Mouse (Mus musculus) hindbrain, embryonic 16.5 days (tissue): Measurements from ENCODE around the gene Hsf2. TPM values are rescaled to one million over a fixed set of nuclear protein-coding genes. Genes with fewer than 3 reads are reported as not detected.
"Not testable (repeated sequence)": the region's sequence is repeated elsewhere in the genome, so short reads cannot be mapped to it uniquely, and the experiment has no call there.

Experiments
- ATAC-seq: fragments of 200-750 bp; cut with Nextera tagmentation; 2 replicates; pipeline ENCODE4 v1.8.0; 2017; ENCODE audit warnings: moderate TSS enrichment, moderate library complexity
- H3K27ac ChIP-seq: fragments of 300-500 bp; sonication (generic); 2 replicates; pipeline ENCODE4 v1.5.1; 2014; ENCODE audit warnings: low read depth, mild to moderate bottlenecking, control low read depth, low read length, moderate library complexity
- H3K27me3 ChIP-seq: fragments of 300-500 bp; sonication (generic); replicated peaks from 2 replicates; pipeline ENCODE4 v1.6.1; 2014; ENCODE audit warnings: low read length; ENCODE audit not compliant: control insufficient read depth, insufficient read depth
- H3K36me3 ChIP-seq: fragments of 300-500 bp; sonication (generic); 2 replicates; pipeline ENCODE4 v1.6.1; 2014; ENCODE audit warnings: mild to moderate bottlenecking, low read length, moderate library complexity, mixed read lengths; ENCODE audit not compliant: control insufficient read depth, insufficient read depth
- H3K4me1 ChIP-seq: fragments of 300-500 bp; sonication (generic); 2 replicates; pipeline ENCODE4 v1.6.1; 2014; ENCODE audit warnings: low read depth, low read length; ENCODE audit not compliant: control insufficient read depth, insufficient read depth
- H3K4me2 ChIP-seq: fragments of 300-500 bp; sonication (generic); 2 replicates; pipeline ENCODE4 v1.6.1; 2014; ENCODE audit warnings: mild to moderate bottlenecking, low read length, control low read depth, moderate library complexity
- H3K4me3 ChIP-seq: fragments of 300-500 bp; sonication (generic); 2 replicates; pipeline ENCODE4 v1.5.1; 2014; ENCODE audit warnings: mild to moderate bottlenecking, low read length, control low read depth, moderate library complexity
- H3K9ac ChIP-seq: fragments of 300-500 bp; sonication (generic); 2 replicates; pipeline ENCODE4 v1.6.1; 2014; ENCODE audit warnings: low read depth, mild to moderate bottlenecking, control low read depth, low read length, moderate library complexity
- H3K9me3 ChIP-seq: fragments of 300-500 bp; sonication (generic); 2 replicates; pipeline ENCODE4 v1.6.1; 2014; ENCODE audit warnings: mild to moderate bottlenecking, low read length, moderate library complexity; ENCODE audit not compliant: control insufficient read depth
- WGBS: fragments of 180-500 bp; shearing (Covaris S2); extraction: QIAGEN DNeasy Blood & Tissue Kit; methylation state at CpG from one replicate; pipeline ENCODE4 v1.1.7; 2014; 5-methylcytosine and 5-hydroxymethylcytosine counted together
- polyA plus RNA-seq: library from polyadenylated mRNA; unstranded; fragments of >200 nt; fragmentation: Nextera tagmentation; extraction: Ambion mirVana; gene quantifications from 2 replicates; pipeline ENCODE4 v1.2.1, GENCODE M21; 2015

Gene Hsf2
- polyA plus RNA-seq, 1 experiment from 2014 or later, result 35.6 TPM

GRCm38 (mm10) chr10:57515278-57515677 is 29.1 kb downstream of the Hsf2 start:
- peaks cover 40% of the 10 kb centered on the region for H3K36me3 ChIP-seq
- no peaks in the 10 kb centered on the region for H3K27me3 ChIP-seq
- H3K4me1 ChIP-seq, result no peaks in the 10 kb centered on the region
- H3K27ac ChIP-seq, result no peak overlapping the region
- no peak overlapping the region for H3K4me2 ChIP-seq
- 78% methylated on average over 1 of the region's 1 CpGs for WGBS
- no peaks in the 10 kb centered on the region for H3K9me3 ChIP-seq
- ATAC-seq, result peak; percentile 43; the same call in 1 of the 2 replicates
- H3K9ac ChIP-seq, result no peak overlapping the region
- no peak overlapping the region for H3K4me3 ChIP-seq

GRCm38 (mm10) chr10:57526469-57526868 is 40.3 kb downstream of the Hsf2 start:
- H3K9me3 ChIP-seq, result no peaks in the 10 kb centered on the region
- ATAC-seq, result no peak
- H3K4me1 ChIP-seq, result peaks cover 27% of the 10 kb centered on the region
- no peak overlapping the region for H3K27ac ChIP-seq
- H3K4me3 ChIP-seq, result no peak overlapping the region
- 96% methylated on average over 5 of the region's 5 CpGs for WGBS
- H3K9ac ChIP-seq, result no peak overlapping the region
- H3K4me2 ChIP-seq, result no peak overlapping the region
- H3K36me3 ChIP-seq, result peaks cover 31% of the 10 kb centered on the region
- no peaks in the 10 kb centered on the region for H3K27me3 ChIP-seq

- no peak overlapping the region for H3K27ac ChIP-seq
- H3K4me3 ChIP-seq, result peak overlapping the region; percentile 95
- H3K36me3 ChIP-seq, result peaks cover 8% of the 10 kb centered on the region
- WGBS, result 57% methylated on average over 2 of the region's 2 CpGs
- H3K4me1 ChIP-seq, result peaks cover 27% of the 10 kb centered on the region
- H3K4me2 ChIP-seq, result peak overlapping the region; percentile 63
- no peak for ATAC-seq
- H3K9ac ChIP-seq, result 0 out of 2 replicates have a peak overlapping the region, but pooled peaks have one; percentile 18
- H3K27me3 ChIP-seq, result no peaks in the 10 kb centered on the region
- no peaks in the 10 kb centered on the region for H3K9me3 ChIP-seq
These were observed 44.9 kb downstream of the Hsf2 start for GRCm38 (mm10) chr10:57531076-57531475.

GRCm38 (mm10) chr10:57531616-57532217 is 45.5 kb downstream of the Hsf2 start:
- Histone ChIP-seq H3K4me3 (peak overlapping the region; percentile 95), H3K9me3 (no peaks in the 10 kb centered on the region), H3K27me3 (no peaks in the 10 kb centered on the region), H3K36me3 (peaks cover 6% of the 10 kb centered on the region), H3K9ac (peak overlapping the region; percentile 97), H3K27ac (peak overlapping the region; percentile 97), H3K4me1 (peaks cover 27% of the 10 kb centered on the region), H3K4me2 (peak overlapping the region; percentile 63)
- ATAC-seq, result no peak
- 4% methylated on average over 28 of the region's 28 CpGs for whole genome bisulfite sequencing

- ATAC-seq, result peak; percentile 100
- no peaks in the 10 kb centered on the region for H3K27me3 ChIP-seq
- peak within 1 kb of the TSS; percentile 97 for H3K9ac ChIP-seq
- H3K4me1 ChIP-seq, result peaks cover 27% of the 10 kb centered on the region
- peak within 1 kb of the TSS; percentile 63 for H3K4me2 ChIP-seq
- WGBS, result 14% methylated on average over 44 of the region's 49 CpGs
- no peaks in the 10 kb centered on the region for H3K9me3 ChIP-seq
- peak within 1 kb of the TSS; percentile 97 for H3K27ac ChIP-seq
- H3K36me3 ChIP-seq, result no peaks in the 10 kb centered on the region
- H3K4me3 ChIP-seq, result peak within 1 kb of the TSS; percentile 95
These were observed 46.3 kb downstream of the Hsf2 start, which contains the start of gene Serinc1 for GRCm38 (mm10) chr10:57532218-57533101. Gene Serinc1 (minus strand): TSS chr10:57532530.

- H3K9ac ChIP-seq, H3K9me3 ChIP-seq: not testable (repeated sequence)
- 83% methylated on average over 9 of the region's 9 CpGs for WGBS
These were observed 57.7 kb downstream of the Hsf2 start for GRCm38 (mm10) chr10:57543890-57544289.

GRCm38 (mm10) chr10:57549631-57550030 is 63.4 kb downstream of the Hsf2 start:
- ATAC-seq, result no peak
- Histone ChIP-seq H3K27me3 (no peaks in the 10 kb centered on the region), H3K36me3 (no peaks in the 10 kb centered on the region), H3K9me3 (no peaks in the 10 kb centered on the region), H3K4me1 (no peaks in the 10 kb centered on the region), H3K9ac (no peak overlapping the region), H3K4me2 (no peak overlapping the region), H3K27ac (no peak overlapping the region), H3K4me3 (no peak overlapping the region)
- 79% methylated on average over 4 of the region's 4 CpGs for WGBS

More at GRCm38 (mm10) chr10:57543890-57544289, 57.7 kb downstream of the Hsf2 start:
- not testable (repeated sequence) for H3K27me3 ChIP-seq, H3K4me2 ChIP-seq, ATAC-seq, H3K4me3 ChIP-seq, H3K36me3 ChIP-seq, H3K27ac ChIP-seq, H3K4me1 ChIP-seq

- H3K4me2 ChIP-seq, result no peak overlapping the region
- H3K4me3 ChIP-seq, result no peak overlapping the region
- H3K9me3 ChIP-seq, result no peaks in the 10 kb centered on the region
- no peaks in the 10 kb centered on the region for H3K36me3 ChIP-seq
- 89% methylated on average over 1 of the region's 1 CpGs for WGBS
- no peaks in the 10 kb centered on the region for H3K27me3 ChIP-seq
- H3K27ac ChIP-seq, result no peak overlapping the region
- H3K4me1 ChIP-seq, result no peaks in the 10 kb centered on the region
- no peak overlapping the region for H3K9ac ChIP-seq
- no peak for ATAC-seq
These were observed 67.5 kb downstream of the Hsf2 start for GRCm38 (mm10) chr10:57553719-57554118.

GRCm38 (mm10) chr10:57557597-57557996 is 71.4 kb downstream of the Hsf2 start:
- Histone ChIP-seq H3K36me3 (no peaks in the 10 kb centered on the region), H3K4me2 (no peak overlapping the region), H3K4me3 (no peak overlapping the region), H3K9me3 (no peaks in the 10 kb centered on the region), H3K27me3 (no peaks in the 10 kb centered on the region), H3K9ac (no peak overlapping the region), H3K4me1 (no peaks in the 10 kb centered on the region), H3K27ac (no peak overlapping the region)
- ATAC-seq, result no peak
- 82% methylated on average over 5 of the region's 5 CpGs for WGBS
